Mouse (Mus musculus): ENCODE measurements around the gene Phf14. TPM values are rescaled to one million over a fixed set of nuclear protein-coding genes. Genes with fewer than 3 reads are reported as not detected.
"Not testable (repeated sequence)": the region's sequence is repeated elsewhere in the genome, so short reads cannot be mapped to it uniquely, and the experiment has no call there.

Gene Phf14
- polyA plus RNA-seq, 1 experiment: 46.3 TPM

DNA sequence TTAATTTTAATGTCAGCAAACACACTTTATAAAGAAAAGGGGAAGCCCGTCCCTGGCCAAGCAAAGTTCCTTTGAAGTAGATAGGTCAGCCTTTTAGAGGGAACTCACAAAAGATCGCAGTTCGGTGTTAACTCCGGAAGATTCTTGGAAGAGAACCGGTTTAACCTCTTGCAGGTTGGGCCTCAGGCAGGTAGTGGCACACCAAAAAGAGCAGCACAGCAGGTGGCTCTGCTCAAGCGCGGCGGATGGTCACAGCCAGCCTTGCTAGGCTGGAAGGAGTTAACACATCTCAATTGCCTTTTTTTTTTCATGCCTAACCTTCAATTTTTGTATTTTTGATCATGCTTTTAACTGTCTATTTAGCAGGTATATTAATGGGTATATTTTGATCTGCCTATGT lies 200.2 kb downstream of the Phf14 start:
- Histone ChIP-seq H3K4me1 (ENCODE audit: control insufficient read depth, insufficient read depth, low read length) (no peaks in the 10 kb centered on the region), H3K4me3 (ENCODE audit: insufficient read depth, low read length) (no peak overlapping the region), H3K27ac (ENCODE audit: insufficient read depth, low read length) (no peak overlapping the region)
- TF ChIP-seq CTCF (IDR thresholded peaks at IDR 0.05; ENCODE audit: borderline replicate concordance, insufficient read depth, low read length): no peak
- no peak for TF ChIP-seq POLR2A (IDR thresholded peaks at IDR 0.05; ENCODE audit: low read depth, low read length)

DNA sequence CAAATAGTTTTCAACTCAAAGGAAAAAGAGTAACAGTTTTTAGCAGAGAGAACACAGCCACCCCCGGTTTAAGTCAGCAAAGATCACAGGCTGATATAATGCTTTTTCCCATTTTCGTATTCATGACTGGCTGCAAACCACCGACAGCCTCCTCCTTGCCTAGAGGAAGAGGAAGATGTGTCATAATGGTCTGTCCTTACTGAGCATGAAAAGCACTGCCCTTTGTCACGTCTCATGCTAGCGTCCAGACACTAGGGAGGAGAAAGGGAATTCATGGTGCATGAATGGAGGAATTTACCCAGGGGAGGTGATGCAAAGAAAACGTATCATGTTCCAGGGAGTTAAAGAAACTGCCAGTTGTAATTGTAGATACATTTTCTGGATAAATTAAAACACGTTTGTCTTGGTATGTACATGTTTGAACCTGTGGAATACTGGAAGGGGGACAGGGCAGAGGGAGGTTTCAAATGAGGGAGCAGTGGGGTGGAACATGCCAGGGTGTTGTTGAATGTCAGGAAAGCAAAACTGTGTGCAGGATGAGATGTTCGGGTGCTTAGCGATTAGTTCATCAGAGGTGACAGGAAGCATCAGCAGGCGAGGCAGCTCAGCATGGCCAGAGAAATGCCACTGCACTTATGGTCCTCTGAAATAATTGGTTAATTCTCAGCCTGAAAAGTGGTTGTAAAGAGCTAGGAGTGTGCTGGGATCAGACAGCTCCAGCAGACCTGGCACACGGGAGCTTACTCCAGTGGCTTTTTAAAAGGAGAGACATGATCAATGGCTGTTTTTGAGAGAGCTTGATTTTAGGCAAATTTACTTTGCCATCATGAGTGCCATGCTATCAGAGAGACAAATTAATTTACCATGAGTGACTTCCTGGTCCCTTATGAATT lies 209.6 kb downstream of the Phf14 start:
- TF ChIP-seq POLR2A (IDR thresholded peaks at IDR 0.05; ENCODE audit: low read depth, low read length): no peak
- TF ChIP-seq CTCF (IDR thresholded peaks at IDR 0.05; ENCODE audit: borderline replicate concordance, insufficient read depth, low read length): no peak
- no peak overlapping the region for H3K27ac ChIP-seq (ENCODE audit: insufficient read depth, low read length)
- H3K4me1 ChIP-seq (ENCODE audit: control insufficient read depth, insufficient read depth, low read length): peaks cover 2% of the 10 kb centered on the region
- H3K4me3 ChIP-seq (ENCODE audit: insufficient read depth, low read length): no peak overlapping the region

DNA sequence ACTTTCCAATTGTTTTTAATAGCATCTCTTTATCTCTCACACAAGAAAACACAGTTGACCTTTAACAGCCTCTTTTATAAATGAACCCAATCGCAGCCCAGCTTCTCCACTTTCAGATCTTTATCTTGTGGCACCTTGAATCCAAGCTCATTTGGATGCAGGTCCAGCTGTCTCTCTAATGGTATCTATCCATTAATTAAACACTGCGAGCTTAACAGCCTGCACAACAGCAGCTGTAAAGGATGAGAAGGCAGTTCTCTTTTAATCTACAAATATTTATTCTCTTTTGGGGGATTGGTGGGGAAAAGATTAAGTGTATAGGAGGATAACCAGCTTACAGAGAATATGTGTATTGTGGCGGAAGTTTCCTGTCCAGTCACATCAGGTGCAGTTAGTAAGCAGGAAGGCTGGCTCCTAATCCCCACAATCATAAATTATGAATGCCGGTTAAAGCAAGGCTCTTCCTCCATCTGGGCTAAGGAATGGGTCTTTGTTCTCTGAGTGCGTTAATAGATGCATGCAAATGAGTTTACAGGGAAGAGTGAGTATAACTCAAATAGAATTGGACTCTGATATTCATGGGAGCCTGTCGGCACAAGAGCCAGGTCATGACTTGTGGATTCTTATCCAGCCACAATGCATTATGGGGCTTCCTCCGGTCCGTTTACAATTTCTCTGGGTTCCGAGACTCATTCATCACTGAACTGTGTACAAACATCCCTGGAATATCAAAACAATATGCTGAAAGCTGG lies 210.4 kb downstream of the Phf14 start:
- Histone ChIP-seq H3K4me1 (ENCODE audit: control insufficient read depth, insufficient read depth, low read length) (peaks cover 2% of the 10 kb centered on the region), H3K4me3 (ENCODE audit: insufficient read depth, low read length) (no peak overlapping the region), H3K27ac (ENCODE audit: insufficient read depth, low read length) (no peak overlapping the region)
- TF ChIP-seq CTCF (IDR thresholded peaks at IDR 0.05; ENCODE audit: borderline replicate concordance, insufficient read depth, low read length) (no peak), POLR2A (IDR thresholded peaks at IDR 0.05; ENCODE audit: low read depth, low read length) (no peak)

DNA sequence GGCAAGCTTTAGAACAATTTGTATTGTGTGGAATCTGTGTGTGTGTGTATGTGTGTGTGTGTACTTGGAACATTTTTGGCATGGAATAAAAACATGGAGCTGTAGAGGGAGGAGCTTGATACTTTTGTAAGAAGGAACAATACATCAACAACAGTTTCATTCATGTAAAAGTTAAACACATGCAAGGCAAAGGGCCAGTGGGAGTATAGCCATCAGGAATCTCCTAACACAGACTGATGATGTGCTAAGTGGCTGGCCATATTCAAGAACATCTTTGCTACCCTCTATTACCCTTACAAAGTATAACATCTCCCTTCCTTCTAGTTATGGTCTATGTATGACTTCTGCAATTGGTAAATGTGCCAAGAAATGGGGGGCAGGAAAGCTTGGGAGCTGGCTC lies 215.2 kb downstream of the Phf14 start:
- TF ChIP-seq POLR2A (IDR thresholded peaks at IDR 0.05; ENCODE audit: low read depth, low read length): no peak
- Histone ChIP-seq H3K27ac (ENCODE audit: insufficient read depth, low read length) (no peak overlapping the region), H3K4me3 (ENCODE audit: insufficient read depth, low read length) (no peak overlapping the region), H3K4me1 (ENCODE audit: control insufficient read depth, insufficient read depth, low read length) (no peaks in the 10 kb centered on the region)

DNA sequence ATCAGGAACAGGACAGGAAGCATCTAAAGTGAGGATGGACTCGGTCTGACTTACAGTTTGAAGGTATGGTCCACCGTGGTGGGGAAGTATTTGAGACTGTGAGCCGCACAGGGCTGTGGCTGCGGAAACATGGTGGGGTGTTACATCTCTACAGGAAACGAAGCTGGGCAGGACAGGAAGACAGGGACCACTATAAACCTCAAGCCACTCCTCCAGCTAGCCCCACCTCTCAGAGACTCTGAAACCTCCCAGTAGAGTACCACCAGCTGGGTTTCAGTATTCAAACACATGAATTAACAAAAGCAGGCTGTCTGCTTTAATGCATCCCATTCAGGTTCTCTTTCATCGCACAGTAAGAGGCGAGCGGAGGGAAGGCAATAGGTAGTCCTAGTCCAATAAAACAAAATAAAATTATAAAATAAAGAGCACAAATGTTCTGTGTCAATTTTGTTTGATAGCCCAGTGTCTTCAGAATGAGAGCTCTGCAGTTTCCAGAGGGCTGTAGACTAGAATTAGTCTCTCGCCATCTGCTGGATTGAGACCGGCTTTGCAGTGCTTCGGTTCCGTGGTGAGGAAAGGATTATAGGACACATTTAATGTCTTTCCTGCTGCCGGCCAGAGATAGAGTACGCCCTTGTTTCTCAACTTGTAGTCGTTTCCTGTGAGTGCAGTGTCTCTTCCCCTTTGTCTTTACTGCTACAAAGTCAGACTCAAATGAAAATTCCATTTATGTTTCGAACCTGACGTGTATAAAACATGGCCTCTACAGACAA lies 217.6 kb downstream of the Phf14 start:
- Histone ChIP-seq H3K27ac (ENCODE audit: insufficient read depth, low read length) (no peak overlapping the region), H3K4me1 (ENCODE audit: control insufficient read depth, insufficient read depth, low read length) (no peaks in the 10 kb centered on the region), H3K4me3 (ENCODE audit: insufficient read depth, low read length) (no peak overlapping the region)
- TF ChIP-seq CTCF (IDR thresholded peaks at IDR 0.05; ENCODE audit: borderline replicate concordance, insufficient read depth, low read length) (peak; percentile 3; the same call in 1 of the 2 replicates), POLR2A (IDR thresholded peaks at IDR 0.05; ENCODE audit: low read depth, low read length) (no peak)

DNA sequence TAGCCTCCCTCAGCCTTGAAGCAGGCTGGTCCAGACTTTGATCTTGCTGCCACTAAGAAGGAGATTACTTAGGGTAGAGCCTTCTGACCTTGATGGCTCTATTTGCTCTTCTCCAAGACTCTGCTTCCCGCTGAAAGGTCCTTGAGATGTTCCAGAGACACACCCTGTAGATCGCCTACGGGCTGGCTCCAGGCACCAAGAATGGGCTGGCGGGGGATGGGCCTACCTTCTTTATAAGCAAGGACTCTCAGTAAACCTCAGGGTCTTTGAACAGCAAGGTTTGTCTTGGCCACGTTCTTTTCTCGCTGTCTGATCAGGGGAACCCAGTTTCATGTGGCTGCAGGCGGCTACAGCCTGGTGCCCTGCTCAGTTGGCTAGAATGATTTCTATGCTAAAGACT lies 219.0 kb downstream of the Phf14 start:
- H3K27ac ChIP-seq (ENCODE audit: insufficient read depth, low read length); H3K4me3 ChIP-seq (ENCODE audit: insufficient read depth, low read length); H3K4me1 ChIP-seq (ENCODE audit: control insufficient read depth, insufficient read depth, low read length): not testable (repeated sequence)

DNA sequence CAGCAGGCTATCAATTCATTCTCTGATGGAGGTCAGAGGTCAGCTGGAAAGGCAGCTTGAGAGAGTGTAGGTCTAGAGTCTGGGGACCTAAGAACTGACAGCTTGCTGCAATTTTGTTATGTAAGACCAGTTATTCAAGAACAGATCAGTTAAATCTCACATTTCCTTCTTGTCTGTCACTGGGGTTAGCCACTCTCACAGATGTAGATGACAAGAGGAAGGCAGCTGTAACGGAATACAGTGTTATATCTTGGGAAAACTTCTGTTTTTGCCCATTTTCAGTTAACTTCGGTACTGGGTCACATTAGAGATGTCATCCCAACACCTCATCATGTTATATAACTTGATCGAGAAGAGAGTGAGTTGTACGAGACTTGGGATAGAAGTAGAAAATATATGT lies 219.7 kb downstream of the Phf14 start:
- H3K4me3 ChIP-seq (ENCODE audit: insufficient read depth, low read length): no peak overlapping the region
- H3K27ac ChIP-seq (ENCODE audit: insufficient read depth, low read length): no peak overlapping the region
- H3K4me1 ChIP-seq (ENCODE audit: control insufficient read depth, insufficient read depth, low read length): no peaks in the 10 kb centered on the region
- TF ChIP-seq POLR2A (IDR thresholded peaks at IDR 0.05; ENCODE audit: low read depth, low read length): no peak
- no peak for TF ChIP-seq CTCF (IDR thresholded peaks at IDR 0.05; ENCODE audit: borderline replicate concordance, insufficient read depth, low read length)

Other genes with a start within 250 kb of the Phf14 start
- gene Ndufa4, start 312 bp upstream of the Phf14 start, polyA plus RNA-seq (2011; ENCODE audit: insufficient read length, low read depth, missing spikeins): 653 and 679 TPM in 2 replicates

Data from embryonic fibroblast, embryonic 13.5 days (primary cell).